Mouse (Mus musculus) lung, adult 2 months (tissue): ENCODE results near the gene Mybl2.

Source experiments
- CTCF ChIP-seq: fragments of 200-500 bp; IDR thresholded peaks from 2 replicates; pipeline ENCODE4 v1.5.1; 2011; ENCODE audit warnings: mild to moderate bottlenecking, low read length, control low read depth; ENCODE audit not compliant: insufficient read depth
- POLR2A ChIP-seq: fragments of 200-500 bp; IDR thresholded peaks from 2 replicates; pipeline ENCODE4 v1.6.1; 2011; ENCODE audit warnings: low read depth, mild to moderate bottlenecking, control low read depth, low read length, borderline replicate concordance; ENCODE audit errors: extremely low read depth

- TF ChIP-seq CTCF (no peak), POLR2A (no peak)
Measured at GRCm38 (mm10) chr2:163070213-163070612, 15.7 kb downstream of the Mybl2 start.
